Mouse (Mus musculus) erythroblast, embryonic 14.5 days (primary cell): ENCODE measurements around the gene Zbtb8os.

ENCODE experiments used
- GATA1 ChIP-seq: IDR thresholded peaks from 2 replicates; pipeline ENCODE4 v1.6.1; 2012; ENCODE audit warnings: low read length, inconsistent platforms, mixed read lengths
- TAL1 ChIP-seq: IDR thresholded peaks from 3 replicates; pipeline ENCODE4 v1.6.1; 2012; ENCODE audit warnings: low read length, inconsistent platforms, mixed read lengths

- TF ChIP-seq GATA1: no peak
- no peak for TF ChIP-seq TAL1
These were observed 10.7 kb upstream of the Zbtb8os start for GRCm38 (mm10) chr4:129324756-129325155.
